Mouse (Mus musculus): ENCODE measurements around the gene Tas2r131. TPM values are rescaled to one million over a fixed set of nuclear protein-coding genes. Genes with fewer than 3 reads are reported as not detected.
"Not testable (repeated sequence)": the region's sequence is repeated elsewhere in the genome, so short reads cannot be mapped to it uniquely, and the experiment has no call there.

Tas2r131 gene
- polyA plus RNA-seq (2012; rRNA removed) = not detected in 2 replicates

- Histone ChIP-seq H3K27ac (ENCODE audit: insufficient read depth, low read length) (no peak within 1 kb of the TSS), H3K4me1 (ENCODE audit: control insufficient read depth, insufficient read depth, low read length) (no peaks in the 10 kb centered on the region), H3K4me3 (ENCODE audit: insufficient read depth, low read length) (no peak within 1 kb of the TSS)
- TF ChIP-seq CTCF (IDR thresholded peaks at IDR 0.05; ENCODE audit: extremely low read depth, insufficient read depth, low read length) (no peak), POLR2A (IDR thresholded peaks at IDR 0.05; ENCODE audit: extremely low read depth, insufficient read depth, low read length) (no peak)
Observed at GRCm38 (mm10) chr6:132957819-132958218, at the start of gene Tas2r131. Tas2r131 (minus strand) TSS chr6:132957919.

- TF ChIP-seq POLR2A (IDR thresholded peaks at IDR 0.05; ENCODE audit: extremely low read depth, insufficient read depth, low read length) = no peak
- no peak for TF ChIP-seq CTCF (IDR thresholded peaks at IDR 0.05; ENCODE audit: extremely low read depth, insufficient read depth, low read length)
- no peak within 1 kb of the TSS for H3K27ac ChIP-seq (ENCODE audit: insufficient read depth, low read length)
- H3K4me3 ChIP-seq (ENCODE audit: insufficient read depth, low read length) = no peak within 1 kb of the TSS
- H3K4me1 ChIP-seq (ENCODE audit: control insufficient read depth, insufficient read depth, low read length) = no peaks in the 10 kb centered on the region
Observed at GRCm38 (mm10) chr6:132980865-132981264, 23.1 kb upstream of the Tas2r131 start, which contains the start of gene Tas2r109. Tas2r109 (minus strand) TSS chr6:132980965.

- no peak for TF ChIP-seq CTCF (IDR thresholded peaks at IDR 0.05; ENCODE audit: extremely low read depth, insufficient read depth, low read length)
- TF ChIP-seq POLR2A (IDR thresholded peaks at IDR 0.05; ENCODE audit: extremely low read depth, insufficient read depth, low read length) = no peak
- Histone ChIP-seq H3K4me1 (ENCODE audit: control insufficient read depth, insufficient read depth, low read length) (no peaks in the 10 kb centered on the region), H3K4me3 (ENCODE audit: insufficient read depth, low read length) (no peak within 1 kb of the TSS)
Observed at GRCm38 (mm10) chr6:132950802-132951201, 6.9 kb downstream of the Tas2r131 start, which contains the start of gene Tas2r129. Tas2r129 (plus strand) TSS chr6:132951102.

GRCm38 (mm10) chr6:132941376-132941775, 16.3 kb downstream of the Tas2r131 start:
- not testable (repeated sequence) for H3K4me3 ChIP-seq (ENCODE audit: insufficient read depth, low read length); H3K4me1 ChIP-seq (ENCODE audit: control insufficient read depth, insufficient read depth, low read length); H3K27ac ChIP-seq (ENCODE audit: insufficient read depth, low read length)

More at GRCm38 (mm10) chr6:132950802-132951201, 6.9 kb downstream of the Tas2r131 start, which contains the start of gene Tas2r129:
- H3K27ac ChIP-seq (ENCODE audit: insufficient read depth, low read length) = no peak within 1 kb of the TSS

- H3K4me3 ChIP-seq (ENCODE audit: insufficient read depth, low read length) = no peak within 1 kb of the TSS
- TF ChIP-seq CTCF (IDR thresholded peaks at IDR 0.05; ENCODE audit: extremely low read depth, insufficient read depth, low read length) (no peak), POLR2A (IDR thresholded peaks at IDR 0.05; ENCODE audit: extremely low read depth, insufficient read depth, low read length) (no peak)
- H3K4me1 ChIP-seq (ENCODE audit: control insufficient read depth, insufficient read depth, low read length) = no peaks in the 10 kb centered on the region
- no peak within 1 kb of the TSS for H3K27ac ChIP-seq (ENCODE audit: insufficient read depth, low read length)
Observed at GRCm38 (mm10) chr6:132909351-132909750, 48.4 kb downstream of the Tas2r131 start, which contains the start of gene Tas2r125. Tas2r125 (plus strand) TSS chr6:132909651.

Other genes with a start within 250 kb of the Tas2r131 start
- gene Tas2r122, start 246.0 kb downstream of the Tas2r131 start, polyA plus RNA-seq (2012; rRNA removed) = not detected in 2 replicates
- gene Tas2r115, start 219.9 kb downstream of the Tas2r131 start, polyA plus RNA-seq (2012; rRNA removed) = not detected in 2 replicates
- not detected in 2 replicates for gene Tas2r124, start 203.2 kb downstream of the Tas2r131 start, polyA plus RNA-seq (2012; rRNA removed)
- gene Tas2r102, start 195.8 kb downstream of the Tas2r131 start, polyA plus RNA-seq (2012; rRNA removed) = not detected in 2 replicates
- gene Tas2r136, start 179.8 kb downstream of the Tas2r131 start, polyA plus RNA-seq (2012; rRNA removed) = not detected in 2 replicates
- not detected in 2 replicates for gene Tas2r117, start 155.1 kb downstream of the Tas2r131 start, polyA plus RNA-seq (2012; rRNA removed)
- not detected in 2 replicates for gene Tas2r123, start 110.8 kb downstream of the Tas2r131 start, polyA plus RNA-seq (2012; rRNA removed)
- gene Tas2r116, start 102.5 kb downstream of the Tas2r131 start, polyA plus RNA-seq (2012; rRNA removed) = not detected in 2 replicates
- not detected in 2 replicates for gene Tas2r110, start 89.9 kb downstream of the Tas2r131 start, polyA plus RNA-seq (2012; rRNA removed)
- not detected in 2 replicates for gene Tas2r113, start 64.9 kb downstream of the Tas2r131 start, polyA plus RNA-seq (2012; rRNA removed)
- not detected in 2 replicates for gene Tas2r125, start 48.3 kb downstream of the Tas2r131 start, polyA plus RNA-seq (2012; rRNA removed)
- gene Tas2r129, start 6.8 kb downstream of the Tas2r131 start, polyA plus RNA-seq (2012; rRNA removed) = not detected in 2 replicates
- not detected in 2 replicates for gene Tas2r109, start 23.0 kb upstream of the Tas2r131 start, polyA plus RNA-seq (2012; rRNA removed)
- not detected in 2 replicates for gene Tas2r103, start 79.2 kb upstream of the Tas2r131 start, polyA plus RNA-seq (2012; rRNA removed)
- gene Tas2r140, start 97.9 kb upstream of the Tas2r131 start, polyA plus RNA-seq (2012; rRNA removed) = not detected in 2 replicates
- gene Smim10l1, start 147.0 kb upstream of the Tas2r131 start, polyA plus RNA-seq (2012; rRNA removed) = 69.9 and 71.0 TPM in 2 replicates